Mouse (Mus musculus): ENCODE results near the gene Abhd11.

GRCm38 (mm10) chr5:135025899-135026298, 16.9 kb downstream of the Abhd11 start:
- TF ChIP-seq CTCF (IDR thresholded peaks at IDR 0.05; ENCODE audit: low read depth, low read length) = no peak
- no peak for TF ChIP-seq GATA2 (IDR thresholded peaks at IDR 0.05; ENCODE audit: borderline replicate concordance, low read depth, low read length)
- no peak for TF ChIP-seq GATA1 (IDR thresholded peaks at IDR 0.05; ENCODE audit: borderline replicate concordance, low read length)
- TF ChIP-seq TAL1 (conservative IDR thresholded peaks at IDR 0.05; ENCODE audit: low read depth, low read length) = no peak
- no peak for TF ChIP-seq POLR2AphosphoS5 (IDR thresholded peaks at IDR 0.05; ENCODE audit: insufficient replicate concordance, low read depth, low read length)
